Mouse (Mus musculus): ENCODE results near the gene Mia2.

DNA sequence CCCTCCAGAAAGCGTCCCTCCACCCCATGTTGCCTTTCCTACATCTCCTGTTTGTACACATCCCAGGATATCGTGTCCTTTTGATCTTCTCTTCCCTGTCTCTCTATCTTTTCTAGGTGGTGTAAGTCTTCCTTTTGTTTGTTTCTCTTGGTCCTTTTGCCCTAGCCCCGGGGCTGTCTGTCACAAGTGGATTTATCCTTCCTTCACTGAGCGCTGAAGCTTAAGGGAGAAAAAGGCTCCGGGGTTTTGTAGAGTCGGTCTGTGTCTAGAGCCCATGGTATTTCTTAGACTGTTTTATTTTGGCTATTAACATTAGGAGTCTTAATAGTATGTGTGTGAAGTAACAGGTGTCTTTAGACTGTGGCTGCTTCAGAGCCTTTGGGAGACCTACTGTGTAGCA, 41.4 kb downstream of the Mia2 start:
- TF ChIP-seq CTCF (conservative IDR thresholded peaks at IDR 0.05; ENCODE audit: low read length), result no peak
- no peak for TF ChIP-seq POU5F1 (IDR thresholded peaks at IDR 0.05; ENCODE audit: borderline replicate concordance, low read length)
